Mouse (Mus musculus) testis, adult 2 months (tissue): Measurements from ENCODE around the gene Plagl1.

Experiments used
- CTCF ChIP-seq: fragments of 200-500 bp; IDR thresholded peaks from 2 replicates; pipeline ENCODE4 v1.5.1; 2012; ENCODE audit warnings: low read depth, mild to moderate bottlenecking, inconsistent platforms, low read length, moderate library complexity; ENCODE audit not compliant: control insufficient read depth, insufficient read depth, insufficient replicate concordance
- POLR2A ChIP-seq: fragments of 200-500 bp; IDR thresholded peaks from 2 replicates; pipeline ENCODE4 v1.6.1; 2012; ENCODE audit warnings: low read depth, mild to moderate bottlenecking, inconsistent platforms, low read length, moderate library complexity; ENCODE audit not compliant: control insufficient read depth

DNA sequence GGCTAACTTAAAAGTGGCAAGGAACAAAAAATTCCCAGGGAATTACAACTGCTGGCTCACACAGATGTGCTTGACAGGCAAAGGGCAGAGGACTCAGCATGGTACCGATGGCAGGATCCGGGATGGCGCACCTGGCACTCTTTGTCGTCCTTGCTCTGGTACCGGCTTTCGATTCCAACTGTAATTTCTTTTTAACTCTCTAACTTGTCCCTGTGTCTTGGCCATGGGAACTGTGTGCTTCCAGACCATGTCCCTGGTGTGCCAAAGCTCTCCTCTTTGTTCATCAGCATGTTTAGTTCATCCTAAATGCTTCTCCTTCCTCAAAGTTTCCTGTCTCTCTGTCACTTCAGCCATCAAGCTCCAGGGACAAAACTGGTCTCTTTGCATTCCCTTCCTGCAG lies 77.6 kb downstream of the Plagl1 start:
- TF ChIP-seq CTCF = no peak
- TF ChIP-seq POLR2A = no peak
